Mouse (Mus musculus) spleen, postnatal 14 days (tissue): Measurements from ENCODE around the gene BC049352.

Experiments
- DNase-seq, 2 experiments: peaks; one replicate each; pipeline ENCODE4 v3.0.0; 2021 to 2022; ENCODE audit warnings: low spot score in 2 of 2

Gene BC049352

DNA sequence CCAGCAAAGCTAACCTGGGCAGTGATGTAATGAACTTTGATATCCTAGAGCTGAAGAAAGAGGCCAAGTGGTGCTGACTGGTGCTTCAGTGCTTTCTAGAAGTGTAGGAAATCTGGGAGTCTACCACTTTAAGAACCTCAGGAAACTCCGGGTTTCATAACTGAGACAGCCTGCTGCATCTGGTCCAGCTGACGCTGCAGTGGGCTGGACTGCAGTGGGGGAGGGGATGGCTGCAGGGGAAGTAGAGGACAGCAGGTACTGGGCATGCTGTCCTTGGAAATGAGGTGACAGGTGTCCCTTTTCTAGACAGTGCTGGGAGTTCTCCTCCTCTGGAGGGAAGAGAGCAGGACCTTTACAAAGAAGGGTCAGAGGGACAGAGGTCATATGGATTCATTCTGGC lies at the start of gene BC049352:
TSS of gene BC049352 (plus strand) at position 238 of the 400 bp plus-strand sequence.
- DNase-seq = no peak

GRCm38 (mm10) chr9:45133484-45134310 lies 48.1 kb upstream of the BC049352 start:
- peak; percentile 36 to 56 for DNase-seq

GRCm38 (mm10) chr9:45136442-45137169 lies 45.2 kb upstream of the BC049352 start:
- no peak for DNase-seq

GRCm38 (mm10) chr9:45138191-45139032 lies 43.4 kb upstream of the BC049352 start, which contains the start of gene Scn4b:
Scn4b (plus strand) TSS chr9:45138395.
- no peak for DNase-seq

DNA sequence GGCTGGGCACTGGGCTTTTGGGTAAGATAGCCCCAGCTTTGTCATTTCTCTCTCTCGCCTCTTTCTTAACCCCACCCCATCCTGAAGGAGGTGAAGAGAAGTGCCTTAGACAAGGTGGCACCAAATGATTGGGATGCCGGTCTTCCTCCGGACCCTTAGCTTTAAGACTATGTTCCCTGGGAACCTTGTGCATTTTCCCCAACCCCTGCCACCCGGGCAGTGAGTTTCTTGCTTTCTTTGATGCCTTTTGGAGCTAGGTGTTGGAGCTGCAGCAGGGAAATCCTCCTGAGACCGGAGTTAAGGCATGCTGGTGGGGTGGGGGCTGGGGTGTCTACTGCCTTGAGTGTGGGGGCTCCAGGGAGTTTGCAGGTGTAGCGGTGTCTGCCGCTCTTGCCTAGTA lies 42.7 kb upstream of the BC049352 start:
- DNase-seq = no peak

DNA sequence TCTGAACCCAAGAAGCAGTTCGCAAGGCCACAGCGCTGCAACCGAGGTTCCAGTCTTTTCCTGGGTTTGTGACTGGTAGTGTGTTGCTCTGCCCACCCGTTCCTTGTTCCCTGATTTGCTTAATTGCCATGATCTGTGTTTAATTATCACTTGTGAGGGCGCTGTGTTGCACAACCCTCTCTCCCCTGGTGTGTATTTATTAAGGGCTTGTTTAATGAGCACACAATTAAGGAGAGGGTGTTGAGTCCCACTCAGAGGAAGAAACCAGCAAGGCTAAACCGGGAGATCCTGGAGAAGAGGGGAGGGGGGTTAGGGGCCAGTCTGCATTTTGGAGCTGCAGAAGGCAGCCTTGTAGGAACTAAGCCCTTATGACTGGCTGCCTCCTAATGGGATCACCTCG lies 40.9 kb upstream of the BC049352 start:
- no peak for DNase-seq

DNA sequence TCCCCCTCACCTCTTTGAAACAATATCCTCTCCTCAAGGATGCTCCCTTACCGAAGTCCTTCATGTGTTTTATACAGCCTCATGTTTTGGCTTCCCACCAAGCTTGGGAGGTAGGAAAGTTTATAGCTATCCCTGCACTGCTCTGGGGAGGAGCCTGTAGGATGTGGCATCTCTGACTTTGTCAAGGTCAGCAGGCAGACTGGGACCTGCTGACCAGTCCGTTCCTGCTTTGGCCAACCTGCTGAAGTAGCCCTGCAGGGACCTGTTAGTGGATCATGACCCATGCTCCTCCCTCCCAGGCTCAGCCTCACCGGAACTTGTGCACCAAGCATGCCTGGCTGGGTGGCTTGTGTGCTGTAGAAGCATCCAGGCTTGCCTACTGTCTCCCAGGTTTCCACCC lies 39.1 kb upstream of the BC049352 start:
- DNase-seq = no peak

GRCm38 (mm10) chr9:45145533-45146266 lies 36.1 kb upstream of the BC049352 start:
- no peak for DNase-seq

DNA sequence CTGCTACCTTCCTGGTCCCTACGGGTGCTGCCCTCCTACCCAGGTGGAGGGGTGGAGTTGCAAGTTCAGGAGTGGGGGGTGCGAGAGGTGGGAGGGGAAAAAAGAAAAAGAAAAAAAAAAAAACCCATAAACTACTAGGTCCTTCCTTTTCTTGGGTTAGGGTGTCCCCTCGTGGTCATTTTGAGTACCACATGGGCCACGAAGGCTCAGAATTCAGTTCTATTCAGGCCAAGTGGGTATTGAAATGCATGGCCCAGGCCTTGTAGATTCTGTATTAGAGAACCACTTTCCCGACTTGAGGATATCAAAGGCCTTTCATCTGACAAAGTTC lies 35.6 kb upstream of the BC049352 start:
- DNase-seq = peak; percentile 20 to 63

DNA sequence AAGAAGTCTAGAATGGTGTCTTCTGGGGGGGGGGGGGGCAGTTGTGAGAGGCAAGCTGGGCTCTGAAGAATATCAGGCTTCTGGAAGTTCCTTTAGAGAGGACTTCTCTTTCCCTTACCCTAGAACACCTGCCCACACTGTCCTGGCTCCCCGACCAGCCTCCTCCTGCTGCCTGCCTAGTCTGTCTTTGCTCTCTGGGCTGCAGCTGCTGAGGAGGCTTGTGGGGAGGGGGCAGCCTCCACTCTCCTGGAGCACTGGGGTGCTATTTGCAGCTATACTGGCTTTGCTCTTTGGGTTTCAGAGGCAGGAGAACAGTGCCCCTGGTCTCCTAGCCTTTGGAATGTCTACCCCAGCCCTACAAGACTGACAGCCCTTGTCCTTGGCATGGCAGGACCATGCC lies 30.9 kb upstream of the BC049352 start:
- no peak for DNase-seq

DNA sequence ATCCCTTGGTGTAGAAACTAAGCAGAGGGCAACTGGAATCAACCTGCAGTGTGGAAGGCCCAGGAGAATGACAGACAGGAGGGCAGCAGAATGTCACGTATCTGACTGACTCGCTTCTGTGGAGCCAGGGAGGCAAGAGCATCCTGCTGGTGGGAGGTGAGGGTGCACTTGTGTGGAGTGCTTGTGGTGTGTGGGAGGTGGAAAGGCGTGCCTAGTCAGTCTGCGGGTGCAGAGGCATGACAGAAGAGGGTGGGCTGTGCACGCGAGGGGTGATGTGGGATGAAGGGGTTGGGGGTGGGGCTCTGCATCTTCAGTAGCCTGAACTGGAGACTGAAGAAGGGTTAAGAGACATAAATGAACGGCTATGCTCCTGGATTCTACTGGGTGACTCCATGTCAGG lies 28.4 kb upstream of the BC049352 start:
- no peak for DNase-seq

DNA sequence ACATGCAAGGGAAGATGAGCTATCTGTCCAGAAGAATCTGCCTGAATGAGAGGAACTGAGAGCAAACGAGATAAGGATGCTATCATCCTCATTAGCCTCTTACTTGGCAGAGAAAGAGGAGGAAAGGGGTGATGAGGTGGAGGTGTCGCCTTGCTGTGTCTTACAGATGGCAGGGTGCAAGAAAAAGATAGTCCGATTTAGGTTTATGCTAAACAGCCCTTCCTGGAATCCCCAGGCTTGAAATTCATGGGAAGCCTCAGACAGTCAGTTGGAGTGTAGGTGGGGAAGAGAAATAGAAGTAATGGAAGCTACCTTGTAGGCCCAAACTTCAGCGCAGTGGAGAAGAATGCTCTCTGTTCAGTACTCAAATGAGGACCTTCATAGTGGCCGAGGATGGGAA lies 13.9 kb upstream of the BC049352 start:
- no peak for DNase-seq

GRCm38 (mm10) chr9:45170150-45170549 lies 11.7 kb upstream of the BC049352 start:
- no peak for DNase-seq

- no peak for DNase-seq
Observed at GRCm38 (mm10) chr9:45171073-45171610, 10.7 kb upstream of the BC049352 start.

DNA sequence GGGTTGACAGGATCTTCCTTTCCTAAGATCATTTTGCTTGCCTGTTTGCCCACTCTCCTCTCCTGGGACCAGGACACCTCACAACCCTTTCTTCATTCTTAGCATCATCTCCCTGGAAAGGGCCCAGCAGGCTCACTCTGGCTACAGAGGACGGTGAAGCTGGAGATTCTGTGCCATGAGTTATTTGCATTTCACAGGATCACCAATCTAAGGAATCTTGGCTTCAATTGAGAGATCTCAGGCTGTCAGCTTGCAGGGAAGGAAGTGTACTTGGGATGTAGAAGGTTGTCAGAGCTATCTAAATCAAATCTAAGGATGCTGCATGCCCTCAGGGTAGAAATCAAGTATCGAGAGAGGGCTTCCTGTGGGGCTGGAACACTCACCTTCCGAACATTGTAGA lies 8.3 kb upstream of the BC049352 start:
- no peak for DNase-seq

DNA sequence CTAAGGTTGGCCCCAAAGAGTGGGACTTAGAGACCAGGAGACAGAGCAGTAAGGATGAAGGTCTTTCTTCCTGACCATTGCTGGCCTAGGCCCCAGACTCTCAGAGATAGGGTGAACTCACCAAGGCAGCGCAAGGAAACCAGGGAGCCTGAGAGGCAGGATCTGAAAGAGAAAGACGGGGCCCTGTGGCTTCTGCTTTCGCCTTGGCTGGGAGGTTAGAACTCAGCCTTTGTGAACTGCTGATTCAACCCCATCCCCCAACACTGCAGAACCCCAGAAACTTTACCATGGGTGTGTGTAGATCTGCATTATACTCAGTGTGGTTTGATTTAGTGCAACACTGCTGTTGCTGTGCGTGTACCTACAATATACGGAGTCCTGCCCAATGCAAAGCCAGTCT lies 2.5 kb upstream of the BC049352 start:
- DNase-seq = no peak

DNA sequence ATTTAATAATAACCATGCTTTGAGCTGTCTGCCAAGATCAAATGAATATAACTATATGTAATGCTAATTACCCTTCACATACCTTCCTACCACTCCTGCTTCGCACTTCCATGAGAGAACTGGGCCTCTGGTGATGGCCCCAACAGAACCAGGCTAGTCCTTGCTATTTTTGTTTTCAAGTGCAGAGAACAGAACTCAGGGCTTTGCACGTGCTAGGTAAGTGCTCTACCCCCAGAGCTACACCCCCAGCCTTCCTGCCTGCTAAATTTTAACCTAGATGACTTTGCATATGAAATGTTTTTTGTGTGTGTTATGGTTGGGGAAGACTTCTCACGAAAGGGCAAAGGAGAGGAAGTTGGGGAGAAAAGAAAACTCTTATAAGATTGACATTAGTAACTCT lies 714 bp downstream of the BC049352 start:
- no peak for DNase-seq

- no peak for DNase-seq
Observed at GRCm38 (mm10) chr9:45183266-45183665, 1.5 kb downstream of the BC049352 start.

DNA sequence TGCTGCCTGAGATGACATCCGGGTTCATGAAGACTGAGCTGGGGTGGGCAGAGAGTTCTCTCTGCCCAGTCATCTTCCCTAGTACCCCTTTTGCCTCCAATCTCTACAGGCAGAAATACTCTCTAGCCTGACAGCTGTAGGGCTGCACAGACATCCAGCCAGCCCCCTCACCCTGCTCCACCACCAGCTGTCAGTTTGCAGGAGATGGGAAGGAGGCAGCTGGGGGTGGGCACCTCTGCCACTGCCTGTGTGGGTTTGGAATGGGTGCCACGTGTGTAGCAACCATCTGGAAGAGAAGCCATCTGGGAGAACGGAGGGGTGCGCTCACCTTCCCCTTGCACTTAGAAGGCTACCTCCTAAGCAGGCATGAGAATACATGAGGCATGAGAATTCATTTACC lies 3.4 kb downstream of the BC049352 start:
- DNase-seq = no peak

GRCm38 (mm10) chr9:45188570-45189563 lies 7.1 kb downstream of the BC049352 start:
- no peak for DNase-seq
